Mouse (Mus musculus): ENCODE results near the gene Cntn4. TPM values are rescaled to one million over a fixed set of nuclear protein-coding genes. Genes with fewer than 3 reads are reported as not detected.
A peak's percentile ranks its signal among the peaks of the same experiment; 100 is the strongest.

Gene Cntn4
- polyA plus RNA-seq, 1 experiment from 2014 or later: 56.3 TPM

- WGBS: 73% methylated on average over 3 of the region's 3 CpGs
- Histone ChIP-seq H3K9me3 (ENCODE audit: control insufficient read depth, low read length) (no peaks in the 10 kb centered on the region), H3K4me3 (ENCODE audit: low read depth, low read length) (no peak overlapping the region), H3K4me1 (ENCODE audit: control insufficient read depth, insufficient read depth, low read length) (no peaks in the 10 kb centered on the region), H3K9ac (replicated peaks; ENCODE audit: low read depth, low read length) (no peak overlapping the region), H3K27ac (ENCODE audit: low read depth, low read length) (no peak overlapping the region), H3K36me3 (ENCODE audit: control insufficient read depth, insufficient read depth, low read length) (no peaks in the 10 kb centered on the region), H3K4me2 (ENCODE audit: low read depth, low read length) (no peak overlapping the region), H3K27me3 (ENCODE audit: control insufficient read depth, insufficient read depth, low read length) (no peaks in the 10 kb centered on the region)
- ATAC-seq (ENCODE audit: low read depth): no peak
Observed at GRCm38 (mm10) chr6:106441246-106441645, 763.8 kb downstream of the Cntn4 start.

- no peaks in the 10 kb centered on the region for H3K27me3 ChIP-seq (ENCODE audit: control insufficient read depth, insufficient read depth, low read length)
- H3K27ac ChIP-seq (ENCODE audit: low read depth, low read length): no peak overlapping the region
- no peak overlapping the region for H3K4me2 ChIP-seq (ENCODE audit: low read depth, low read length)
- no peaks in the 10 kb centered on the region for H3K9me3 ChIP-seq (ENCODE audit: control insufficient read depth, low read length)
- H3K4me1 ChIP-seq (ENCODE audit: control insufficient read depth, insufficient read depth, low read length): no peaks in the 10 kb centered on the region
- no peaks in the 10 kb centered on the region for H3K36me3 ChIP-seq (ENCODE audit: control insufficient read depth, insufficient read depth, low read length)
- 62% methylated on average over 3 of the region's 3 CpGs for WGBS
- peak; percentile 14; the same call in 1 of the 2 replicates for ATAC-seq (ENCODE audit: low read depth)
- no peak overlapping the region for H3K9ac ChIP-seq (replicated peaks; ENCODE audit: low read depth, low read length)
- no peak overlapping the region for H3K4me3 ChIP-seq (ENCODE audit: low read depth, low read length)
Observed at GRCm38 (mm10) chr6:106454131-106454838, 776.8 kb downstream of the Cntn4 start.

- no peak overlapping the region for H3K4me3 ChIP-seq (ENCODE audit: low read depth, low read length)
- no peak for ATAC-seq (ENCODE audit: low read depth)
- 75% methylated on average over 3 of the region's 3 CpGs for WGBS
- H3K36me3 ChIP-seq (ENCODE audit: control insufficient read depth, insufficient read depth, low read length): no peaks in the 10 kb centered on the region
- no peak overlapping the region for H3K9ac ChIP-seq (replicated peaks; ENCODE audit: low read depth, low read length)
- H3K27me3 ChIP-seq (ENCODE audit: control insufficient read depth, insufficient read depth, low read length): no peaks in the 10 kb centered on the region
- H3K9me3 ChIP-seq (ENCODE audit: control insufficient read depth, low read length): no peaks in the 10 kb centered on the region
- H3K4me2 ChIP-seq (ENCODE audit: low read depth, low read length): no peak overlapping the region
- H3K4me1 ChIP-seq (ENCODE audit: control insufficient read depth, insufficient read depth, low read length): no peaks in the 10 kb centered on the region
- H3K27ac ChIP-seq (ENCODE audit: low read depth, low read length): no peak overlapping the region
Observed at GRCm38 (mm10) chr6:106455616-106456015, 778.2 kb downstream of the Cntn4 start.

GRCm38 (mm10) chr6:106458166-106458565, 780.7 kb downstream of the Cntn4 start:
- H3K4me2 ChIP-seq (ENCODE audit: low read depth, low read length): no peak overlapping the region

GRCm38 (mm10) chr6:106462403-106462802, 784.9 kb downstream of the Cntn4 start:
- no peaks in the 10 kb centered on the region for H3K9me3 ChIP-seq (ENCODE audit: control insufficient read depth, low read length)
- no peak overlapping the region for H3K4me3 ChIP-seq (ENCODE audit: low read depth, low read length)
- no peak overlapping the region for H3K27ac ChIP-seq (ENCODE audit: low read depth, low read length)
- WGBS: 94% methylated on average over 6 of the region's 6 CpGs
- H3K4me2 ChIP-seq (ENCODE audit: low read depth, low read length): no peak overlapping the region
- H3K27me3 ChIP-seq (ENCODE audit: control insufficient read depth, insufficient read depth, low read length): no peaks in the 10 kb centered on the region
- no peak for ATAC-seq (ENCODE audit: low read depth)
- H3K9ac ChIP-seq (replicated peaks; ENCODE audit: low read depth, low read length): no peak overlapping the region
- no peaks in the 10 kb centered on the region for H3K36me3 ChIP-seq (ENCODE audit: control insufficient read depth, insufficient read depth, low read length)
- H3K4me1 ChIP-seq (ENCODE audit: control insufficient read depth, insufficient read depth, low read length): 0 out of 2 replicates have a peak, but pooled peaks cover 5% of the 10 kb centered on the region

More at GRCm38 (mm10) chr6:106458166-106458565, 780.7 kb downstream of the Cntn4 start:
- H3K4me1 ChIP-seq (ENCODE audit: control insufficient read depth, insufficient read depth, low read length): no peaks in the 10 kb centered on the region
- no peak overlapping the region for H3K27ac ChIP-seq (ENCODE audit: low read depth, low read length)
- no peak overlapping the region for H3K9ac ChIP-seq (replicated peaks; ENCODE audit: low read depth, low read length)
- H3K27me3 ChIP-seq (ENCODE audit: control insufficient read depth, insufficient read depth, low read length): no peaks in the 10 kb centered on the region
- H3K9me3 ChIP-seq (ENCODE audit: control insufficient read depth, low read length): no peaks in the 10 kb centered on the region
- H3K4me3 ChIP-seq (ENCODE audit: low read depth, low read length): no peak overlapping the region
- no peak for ATAC-seq (ENCODE audit: low read depth)
- 79% methylated on average over 6 of the region's 6 CpGs for WGBS
- H3K36me3 ChIP-seq (ENCODE audit: control insufficient read depth, insufficient read depth, low read length): no peaks in the 10 kb centered on the region

- no peak for ATAC-seq (ENCODE audit: low read depth)
- H3K4me1 ChIP-seq (ENCODE audit: control insufficient read depth, insufficient read depth, low read length): 0 out of 2 replicates have a peak, but pooled peaks cover 5% of the 10 kb centered on the region
- 87% methylated on average over 2 of the region's 2 CpGs for WGBS
Observed at GRCm38 (mm10) chr6:106463857-106464256, 786.4 kb downstream of the Cntn4 start.

GRCm38 (mm10) chr6:106465766-106466165, 788.3 kb downstream of the Cntn4 start:
- Histone ChIP-seq H3K4me3 (ENCODE audit: low read depth, low read length) (no peak overlapping the region), H3K4me2 (ENCODE audit: low read depth, low read length) (no peak overlapping the region), H3K9me3 (ENCODE audit: control insufficient read depth, low read length) (no peaks in the 10 kb centered on the region), H3K27me3 (ENCODE audit: control insufficient read depth, insufficient read depth, low read length) (no peaks in the 10 kb centered on the region), H3K4me1 (ENCODE audit: control insufficient read depth, insufficient read depth, low read length) (0 out of 2 replicates have a peak, but pooled peaks cover 5% of the 10 kb centered on the region), H3K36me3 (ENCODE audit: control insufficient read depth, insufficient read depth, low read length) (no peaks in the 10 kb centered on the region), H3K9ac (replicated peaks; ENCODE audit: low read depth, low read length) (no peak overlapping the region), H3K27ac (ENCODE audit: low read depth, low read length) (no peak overlapping the region)
- WGBS: 23% methylated on average over 2 of the region's 2 CpGs
- ATAC-seq (ENCODE audit: low read depth): no peak; the same call in 1 of the 2 replicates

More at GRCm38 (mm10) chr6:106463857-106464256, 786.4 kb downstream of the Cntn4 start:
- Histone ChIP-seq H3K36me3 (ENCODE audit: control insufficient read depth, insufficient read depth, low read length) (no peaks in the 10 kb centered on the region), H3K4me2 (ENCODE audit: low read depth, low read length) (no peak overlapping the region), H3K27ac (ENCODE audit: low read depth, low read length) (no peak overlapping the region), H3K4me3 (ENCODE audit: low read depth, low read length) (no peak overlapping the region), H3K9me3 (ENCODE audit: control insufficient read depth, low read length) (no peaks in the 10 kb centered on the region), H3K27me3 (ENCODE audit: control insufficient read depth, insufficient read depth, low read length) (no peaks in the 10 kb centered on the region), H3K9ac (replicated peaks; ENCODE audit: low read depth, low read length) (no peak overlapping the region)

- peak; percentile 63; the same call in 1 of the 2 replicates for ATAC-seq (ENCODE audit: low read depth)
- Histone ChIP-seq H3K9ac (replicated peaks; ENCODE audit: low read depth, low read length) (no peak overlapping the region), H3K4me3 (ENCODE audit: low read depth, low read length) (no peak overlapping the region), H3K4me1 (ENCODE audit: control insufficient read depth, insufficient read depth, low read length) (0 out of 2 replicates have a peak, but pooled peaks cover 5% of the 10 kb centered on the region), H3K27ac (ENCODE audit: low read depth, low read length) (0 out of 2 replicates have a peak overlapping the region, but pooled peaks have one; percentile 39), H3K4me2 (ENCODE audit: low read depth, low read length) (no peak overlapping the region), H3K36me3 (ENCODE audit: control insufficient read depth, insufficient read depth, low read length) (no peaks in the 10 kb centered on the region), H3K9me3 (ENCODE audit: control insufficient read depth, low read length) (no peaks in the 10 kb centered on the region), H3K27me3 (ENCODE audit: control insufficient read depth, insufficient read depth, low read length) (no peaks in the 10 kb centered on the region)
- WGBS: 37% methylated on average over 5 of the region's 5 CpGs
Observed at GRCm38 (mm10) chr6:106466267-106467029, 789.0 kb downstream of the Cntn4 start.
